Mouse (Mus musculus) liver, embryonic 14.5 days (tissue): ENCODE measurements around the gene Nus1.

Source experiments
- CTCF ChIP-seq: IDR thresholded peaks from 2 replicates; pipeline ENCODE4 v1.5.1; 2016; ENCODE audit warnings: antibody characterized with exemption, low read depth, control low read depth
- EP300 ChIP-seq: IDR thresholded peaks from 2 replicates; pipeline ENCODE4 v1.6.1; 2016; ENCODE audit warnings: antibody characterized with exemption, low read depth

DNA sequence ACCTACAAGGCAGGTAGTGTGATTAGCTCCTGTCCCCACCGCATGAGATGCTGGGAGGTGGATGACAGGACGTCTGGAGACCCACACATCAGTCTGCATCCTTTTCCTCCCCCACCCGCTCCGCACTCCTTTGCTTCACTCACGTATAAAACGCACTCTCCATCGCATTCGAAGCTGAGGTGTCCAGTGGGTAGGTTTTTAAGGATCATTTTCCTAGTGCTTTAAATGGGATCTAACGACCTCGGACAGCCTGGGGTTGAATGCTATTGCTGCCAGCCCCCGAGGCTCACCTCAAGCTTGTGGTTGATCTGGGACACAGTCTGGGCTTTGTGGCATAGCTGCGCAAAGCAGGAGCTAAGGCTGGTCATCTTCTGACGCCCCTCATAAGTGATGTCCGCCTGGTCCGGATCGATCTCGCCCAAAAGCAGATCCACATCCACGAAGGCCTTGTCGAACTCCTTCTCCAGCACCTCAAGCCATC lies 36.0 kb upstream of the Nus1 start:
- TF ChIP-seq CTCF (no peak), EP300 (no peak)
